Mouse (Mus musculus): ENCODE results near the gene Il12a. TPM values are rescaled to one million over a fixed set of nuclear protein-coding genes. Genes with fewer than 3 reads are reported as not detected.

Gene Il12a
- polyA plus RNA-seq, 1 experiment from 2014 or later: not detected

DNA sequence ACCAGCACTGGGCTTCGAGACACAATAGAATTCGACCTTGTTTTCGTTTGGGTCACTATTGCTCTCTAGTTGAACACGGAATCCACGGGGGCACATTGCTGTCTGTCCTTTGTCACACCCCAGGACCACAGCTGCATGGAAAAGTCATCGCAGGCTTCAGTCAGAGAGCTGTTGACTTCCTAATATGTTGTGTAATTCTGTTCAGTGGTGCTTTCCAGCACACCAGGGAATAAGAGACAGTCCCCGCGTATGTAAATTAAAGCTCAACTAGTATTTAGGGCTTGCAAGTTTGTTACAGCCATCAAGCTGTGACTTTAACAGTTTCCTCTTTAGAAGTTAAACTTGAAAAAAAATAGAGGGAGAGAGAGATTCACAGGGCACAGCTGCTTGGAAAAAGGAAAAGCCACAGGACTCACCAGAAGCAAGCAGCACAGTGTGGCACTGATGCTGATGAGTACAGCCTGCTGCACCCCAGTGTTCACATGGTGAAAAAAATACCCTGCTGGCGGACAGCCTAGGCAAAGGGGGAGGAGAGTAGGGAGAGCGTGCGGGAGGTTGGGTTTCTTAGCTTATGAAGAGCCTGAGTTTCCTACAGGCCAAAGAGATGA lies 3.1 kb downstream of the Il12a start:
- no peak overlapping the region for H3K9ac ChIP-seq (replicated peaks; ENCODE audit: low read depth, low read length)
- no peak overlapping the region for H3K4me3 ChIP-seq (ENCODE audit: low read depth, low read length)
- H3K4me2 ChIP-seq (ENCODE audit: low read depth, low read length): no peak overlapping the region
- WGBS: 44% methylated on average over 11 of the region's 11 CpGs
- no peaks in the 10 kb centered on the region for H3K27me3 ChIP-seq (ENCODE audit: control insufficient read depth, insufficient read depth, low read length)
- no peaks in the 10 kb centered on the region for H3K4me1 ChIP-seq (ENCODE audit: control insufficient read depth, insufficient read depth, low read length)
- H3K9me3 ChIP-seq (ENCODE audit: control insufficient read depth, low read length): no peaks in the 10 kb centered on the region
- peak; percentile 68; the same call in 1 of the 2 replicates for ATAC-seq (ENCODE audit: low read depth)
- H3K27ac ChIP-seq (ENCODE audit: low read depth, low read length): no peak overlapping the region
- no peaks in the 10 kb centered on the region for H3K36me3 ChIP-seq (ENCODE audit: control insufficient read depth, insufficient read depth, low read length)

DNA sequence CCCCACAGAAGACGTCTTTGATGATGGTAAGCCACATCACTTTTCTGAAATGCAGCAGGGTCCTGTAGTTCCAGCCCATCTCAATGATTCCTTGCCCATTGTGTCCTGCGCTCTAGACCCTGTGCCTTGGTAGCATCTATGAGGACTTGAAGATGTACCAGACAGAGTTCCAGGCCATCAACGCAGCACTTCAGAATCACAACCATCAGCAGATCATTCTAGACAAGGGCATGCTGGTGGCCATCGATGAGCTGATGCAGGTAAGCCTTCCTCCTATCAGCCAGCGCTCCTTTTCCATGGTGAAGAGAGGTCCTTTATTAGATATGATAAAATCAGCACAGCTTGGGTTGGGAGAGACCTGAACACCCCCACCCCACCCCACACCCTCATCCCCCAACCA lies 4.9 kb downstream of the Il12a start:
- Histone ChIP-seq H3K4me1 (ENCODE audit: control insufficient read depth, insufficient read depth, low read length) (no peaks in the 10 kb centered on the region), H3K27me3 (ENCODE audit: control insufficient read depth, insufficient read depth, low read length) (no peaks in the 10 kb centered on the region), H3K4me3 (ENCODE audit: low read depth, low read length) (no peak overlapping the region), H3K27ac (ENCODE audit: low read depth, low read length) (no peak overlapping the region), H3K9ac (replicated peaks; ENCODE audit: low read depth, low read length) (no peak overlapping the region), H3K4me2 (ENCODE audit: low read depth, low read length) (no peak overlapping the region), H3K9me3 (ENCODE audit: control insufficient read depth, low read length) (no peaks in the 10 kb centered on the region), H3K36me3 (ENCODE audit: control insufficient read depth, insufficient read depth, low read length) (no peaks in the 10 kb centered on the region)
- ATAC-seq (ENCODE audit: low read depth): no peak
- 94% methylated on average over 5 of the region's 5 CpGs for WGBS

DNA sequence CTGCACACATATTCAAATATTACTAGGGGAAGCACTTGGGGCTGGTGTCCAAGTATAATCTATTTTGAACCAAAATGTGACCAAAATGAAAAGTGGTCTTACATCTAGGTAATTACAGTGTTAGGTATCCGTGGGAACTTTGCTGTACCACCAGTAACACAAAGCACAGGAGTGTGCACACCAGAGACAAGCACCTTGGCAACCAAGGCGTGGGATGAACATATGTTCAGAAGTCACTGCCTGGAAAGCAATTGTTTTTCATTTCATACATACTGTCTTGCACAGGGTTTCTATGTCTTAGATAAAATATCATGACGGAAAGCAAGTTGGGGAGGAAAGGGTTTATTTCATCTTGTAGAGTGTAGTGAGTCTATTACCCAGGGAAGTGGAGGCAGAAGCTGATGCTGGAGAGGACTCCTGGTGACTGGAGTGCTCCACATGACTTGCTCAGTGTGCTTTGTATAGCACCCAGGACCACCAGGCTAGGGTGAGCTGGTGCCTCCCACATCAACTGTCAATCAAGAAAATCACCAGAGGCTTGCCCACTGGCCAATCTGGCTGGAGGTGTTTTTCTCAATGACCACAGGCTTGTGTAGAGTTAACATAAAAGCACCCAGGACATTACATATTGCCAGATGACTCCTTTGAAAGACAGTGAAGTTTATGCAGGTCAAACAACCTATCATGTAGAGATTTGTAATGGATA lies 6.2 kb downstream of the Il12a start:
- Histone ChIP-seq H3K9ac (replicated peaks; ENCODE audit: low read depth, low read length) (no peak overlapping the region), H3K4me1 (ENCODE audit: control insufficient read depth, insufficient read depth, low read length) (no peaks in the 10 kb centered on the region), H3K9me3 (ENCODE audit: control insufficient read depth, low read length) (no peaks in the 10 kb centered on the region), H3K36me3 (ENCODE audit: control insufficient read depth, insufficient read depth, low read length) (no peaks in the 10 kb centered on the region), H3K27me3 (ENCODE audit: control insufficient read depth, insufficient read depth, low read length) (no peaks in the 10 kb centered on the region), H3K4me2 (ENCODE audit: low read depth, low read length) (no peak overlapping the region), H3K4me3 (ENCODE audit: low read depth, low read length) (no peak overlapping the region), H3K27ac (ENCODE audit: low read depth, low read length) (no peak overlapping the region)
- ATAC-seq (ENCODE audit: low read depth): no peak
- WGBS: 89% methylated on average over 3 of the region's 3 CpGs

DNA sequence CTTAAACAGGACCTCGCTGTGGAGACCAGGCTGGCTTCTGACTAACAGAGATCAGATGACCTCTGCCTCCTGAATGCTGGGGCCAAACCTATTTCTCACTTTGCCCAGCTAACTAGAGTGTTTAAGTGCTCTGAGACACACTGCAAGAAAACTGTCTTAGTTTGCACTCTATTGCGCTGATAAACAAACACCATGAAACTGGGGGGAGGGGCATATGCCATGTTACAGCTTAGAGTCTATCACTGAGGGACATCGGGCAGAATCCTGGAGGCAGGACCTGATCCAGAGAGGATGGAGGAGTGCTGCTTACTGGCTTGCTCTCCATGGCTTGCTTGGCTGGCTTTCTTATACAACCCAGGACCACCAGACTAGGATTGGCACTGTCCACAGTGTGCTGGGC lies 8.2 kb downstream of the Il12a start:
- H3K4me3 ChIP-seq (ENCODE audit: low read depth, low read length): no peak overlapping the region
- H3K27me3 ChIP-seq (ENCODE audit: control insufficient read depth, insufficient read depth, low read length): no peaks in the 10 kb centered on the region
- H3K9me3 ChIP-seq (ENCODE audit: control insufficient read depth, low read length): no peaks in the 10 kb centered on the region
- no peak for ATAC-seq (ENCODE audit: low read depth)
- 85% methylated on average over 3 of the region's 3 CpGs for WGBS
- H3K4me2 ChIP-seq (ENCODE audit: low read depth, low read length): no peak overlapping the region
- no peak overlapping the region for H3K9ac ChIP-seq (replicated peaks; ENCODE audit: low read depth, low read length)
- no peak overlapping the region for H3K27ac ChIP-seq (ENCODE audit: low read depth, low read length)
- no peaks in the 10 kb centered on the region for H3K36me3 ChIP-seq (ENCODE audit: control insufficient read depth, insufficient read depth, low read length)
- H3K4me1 ChIP-seq (ENCODE audit: control insufficient read depth, insufficient read depth, low read length): no peaks in the 10 kb centered on the region

DNA sequence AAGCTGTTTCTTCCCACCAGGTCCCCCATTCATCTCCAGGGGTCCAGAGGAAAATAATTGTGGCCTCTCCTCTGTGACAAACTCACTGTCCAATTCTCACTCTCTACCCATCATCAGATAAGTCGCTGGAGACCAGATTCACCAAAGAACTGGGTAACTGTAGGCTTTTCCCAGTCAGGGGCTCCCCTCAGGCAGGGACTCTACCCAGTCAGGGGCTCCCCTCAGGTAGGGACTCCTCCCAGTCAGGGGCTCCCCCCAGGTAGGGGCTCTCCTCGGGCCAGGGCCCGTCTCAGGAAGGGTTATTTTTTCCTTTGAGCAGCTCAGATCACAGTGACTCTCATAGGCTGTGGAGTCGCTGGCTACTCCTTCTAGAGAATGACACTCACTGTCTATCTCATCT lies 9.6 kb downstream of the Il12a start:
- no peak overlapping the region for H3K27ac ChIP-seq (ENCODE audit: low read depth, low read length)
- no peak for ATAC-seq (ENCODE audit: low read depth)
- no peak overlapping the region for H3K4me3 ChIP-seq (ENCODE audit: low read depth, low read length)

DNA sequence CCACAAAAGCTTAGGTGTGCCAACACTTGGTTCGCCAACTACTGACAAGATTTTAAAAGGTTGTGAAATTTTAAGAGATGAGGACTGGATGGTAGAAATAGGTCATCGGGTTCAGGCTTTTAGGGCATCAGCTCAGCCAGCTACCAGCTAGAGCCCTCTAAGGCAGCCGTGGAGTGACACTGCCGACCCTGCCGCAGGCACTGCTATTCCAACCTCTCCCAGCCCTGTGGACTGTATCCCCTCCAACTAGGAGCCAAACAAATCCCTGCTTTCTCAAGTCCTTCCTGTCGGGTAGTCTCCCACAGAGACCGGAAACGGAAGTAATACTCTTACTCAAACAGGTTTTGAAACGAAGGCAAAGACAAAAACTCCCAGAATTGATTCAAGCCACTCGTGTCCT lies 15.9 kb downstream of the Il12a start:
- WGBS: 93% methylated on average over 10 of the region's 10 CpGs

More for the DNA sequence above, 9.6 kb downstream of the Il12a start:
- no peaks in the 10 kb centered on the region for H3K9me3 ChIP-seq (ENCODE audit: control insufficient read depth, low read length)
- 85% methylated on average over 4 of the region's 4 CpGs for WGBS
- no peaks in the 10 kb centered on the region for H3K36me3 ChIP-seq (ENCODE audit: control insufficient read depth, insufficient read depth, low read length)
- H3K9ac ChIP-seq (replicated peaks; ENCODE audit: low read depth, low read length): no peak overlapping the region
- no peaks in the 10 kb centered on the region for H3K4me1 ChIP-seq (ENCODE audit: control insufficient read depth, insufficient read depth, low read length)
- no peaks in the 10 kb centered on the region for H3K27me3 ChIP-seq (ENCODE audit: control insufficient read depth, insufficient read depth, low read length)
- no peak overlapping the region for H3K4me2 ChIP-seq (ENCODE audit: low read depth, low read length)

DNA sequence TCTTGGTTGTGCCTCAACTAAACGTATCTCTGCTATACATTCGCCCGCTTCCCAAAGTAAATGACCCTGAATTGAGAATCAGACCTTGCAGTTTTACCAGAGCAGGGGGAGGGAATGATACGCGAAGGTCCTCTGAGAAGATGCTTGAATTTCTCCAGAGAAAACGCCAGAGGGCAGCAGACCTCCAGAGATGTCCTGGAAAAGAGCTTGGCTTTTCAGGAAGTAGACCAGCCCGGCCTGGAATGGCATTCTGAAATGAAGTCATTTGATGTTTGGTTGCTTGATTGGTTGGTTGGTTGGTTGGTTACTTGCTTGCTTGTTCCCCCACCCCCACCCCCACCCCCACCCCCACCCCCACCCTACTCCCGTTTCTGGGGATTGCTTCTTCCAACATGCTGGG lies 17.8 kb downstream of the Il12a start:
- Histone ChIP-seq H3K4me1 (ENCODE audit: control insufficient read depth, insufficient read depth, low read length) (no peaks in the 10 kb centered on the region), H3K27me3 (ENCODE audit: control insufficient read depth, insufficient read depth, low read length) (no peaks in the 10 kb centered on the region), H3K4me2 (ENCODE audit: low read depth, low read length) (no peak overlapping the region), H3K9ac (replicated peaks; ENCODE audit: low read depth, low read length) (no peak overlapping the region), H3K9me3 (ENCODE audit: control insufficient read depth, low read length) (no peaks in the 10 kb centered on the region), H3K27ac (ENCODE audit: low read depth, low read length) (no peak overlapping the region), H3K36me3 (ENCODE audit: control insufficient read depth, insufficient read depth, low read length) (no peaks in the 10 kb centered on the region), H3K4me3 (ENCODE audit: low read depth, low read length) (no peak overlapping the region)
- 0 out of 2 replicates have a peak, but pooled peaks have one; percentile 9 for ATAC-seq (ENCODE audit: low read depth)
- WGBS: 45% methylated on average over 8 of the region's 8 CpGs

More for the DNA sequence above, 15.9 kb downstream of the Il12a start:
- Histone ChIP-seq H3K27me3 (ENCODE audit: control insufficient read depth, insufficient read depth, low read length) (no peaks in the 10 kb centered on the region), H3K4me3 (ENCODE audit: low read depth, low read length) (no peak overlapping the region), H3K36me3 (ENCODE audit: control insufficient read depth, insufficient read depth, low read length) (no peaks in the 10 kb centered on the region), H3K4me1 (ENCODE audit: control insufficient read depth, insufficient read depth, low read length) (no peaks in the 10 kb centered on the region), H3K27ac (ENCODE audit: low read depth, low read length) (no peak overlapping the region), H3K9me3 (ENCODE audit: control insufficient read depth, low read length) (no peaks in the 10 kb centered on the region), H3K9ac (replicated peaks; ENCODE audit: low read depth, low read length) (no peak overlapping the region), H3K4me2 (ENCODE audit: low read depth, low read length) (no peak overlapping the region)
- no peak for ATAC-seq (ENCODE audit: low read depth)

DNA sequence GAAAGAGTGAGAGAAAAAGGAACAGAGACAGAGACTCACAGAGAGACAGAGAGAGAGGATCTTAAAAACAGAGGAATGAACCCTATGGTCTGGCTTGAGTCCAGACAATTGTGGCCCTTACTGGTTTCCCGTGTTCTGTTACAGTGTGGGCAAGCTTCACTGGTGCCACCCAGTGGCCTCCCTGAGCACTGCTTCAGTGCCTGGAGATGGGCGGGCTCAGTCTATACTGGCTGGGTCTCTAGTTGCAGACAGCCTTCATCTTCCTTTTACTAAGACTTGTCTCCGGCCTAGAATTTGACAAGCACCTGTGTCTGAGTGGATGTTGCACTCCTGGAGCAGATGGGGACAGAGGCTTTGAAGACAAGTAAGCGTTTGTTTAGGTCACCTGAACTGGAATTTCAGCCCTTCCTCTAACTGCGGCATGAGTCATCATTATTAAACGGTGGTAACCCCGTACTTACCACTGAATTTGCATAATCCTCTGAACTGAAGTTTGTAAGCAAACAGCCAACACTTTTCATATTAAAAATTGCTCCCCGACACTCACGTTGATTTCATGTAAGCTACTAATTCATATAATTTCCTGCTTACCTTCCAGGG lies 18.9 kb downstream of the Il12a start:
- H3K27ac ChIP-seq (ENCODE audit: low read depth, low read length): no peak overlapping the region
- H3K4me1 ChIP-seq (ENCODE audit: control insufficient read depth, insufficient read depth, low read length): no peaks in the 10 kb centered on the region
- H3K9ac ChIP-seq (replicated peaks; ENCODE audit: low read depth, low read length): no peak overlapping the region
- no peak overlapping the region for H3K4me3 ChIP-seq (ENCODE audit: low read depth, low read length)
- 67% methylated on average over 9 of the region's 9 CpGs for WGBS
- no peak overlapping the region for H3K4me2 ChIP-seq (ENCODE audit: low read depth, low read length)
- no peaks in the 10 kb centered on the region for H3K9me3 ChIP-seq (ENCODE audit: control insufficient read depth, low read length)
- no peaks in the 10 kb centered on the region for H3K27me3 ChIP-seq (ENCODE audit: control insufficient read depth, insufficient read depth, low read length)
- 0 out of 2 replicates have a peak, but pooled peaks have one; percentile 57 for ATAC-seq (ENCODE audit: low read depth)
- H3K36me3 ChIP-seq (ENCODE audit: control insufficient read depth, insufficient read depth, low read length): no peaks in the 10 kb centered on the region

DNA sequence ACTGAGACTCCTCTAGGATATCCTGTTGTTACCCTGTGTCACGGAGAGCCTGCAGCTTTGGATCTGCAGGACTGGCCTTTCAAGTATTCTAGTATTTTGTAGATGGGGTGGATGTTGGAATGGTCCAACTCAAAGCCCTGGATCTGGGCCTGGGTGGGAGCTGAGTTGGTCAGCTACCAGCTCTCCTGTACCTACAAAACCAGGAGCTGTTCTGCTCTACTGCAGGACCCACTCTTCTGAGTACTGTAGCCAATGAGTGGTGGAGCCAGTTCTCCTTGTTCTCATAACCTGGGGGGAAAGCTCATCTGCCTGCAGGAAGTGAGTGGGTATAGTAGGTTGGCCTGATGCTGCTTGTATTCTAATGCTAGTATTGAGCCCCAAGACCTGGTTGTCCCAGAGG lies 20.0 kb downstream of the Il12a start:
- Histone ChIP-seq H3K4me1 (ENCODE audit: control insufficient read depth, insufficient read depth, low read length) (no peaks in the 10 kb centered on the region), H3K9ac (replicated peaks; ENCODE audit: low read depth, low read length) (no peak overlapping the region), H3K4me2 (ENCODE audit: low read depth, low read length) (no peak overlapping the region), H3K27ac (ENCODE audit: low read depth, low read length) (no peak overlapping the region), H3K27me3 (ENCODE audit: control insufficient read depth, insufficient read depth, low read length) (no peaks in the 10 kb centered on the region), H3K4me3 (ENCODE audit: low read depth, low read length) (no peak overlapping the region), H3K36me3 (ENCODE audit: control insufficient read depth, insufficient read depth, low read length) (no peaks in the 10 kb centered on the region), H3K9me3 (ENCODE audit: control insufficient read depth, low read length) (no peaks in the 10 kb centered on the region)
- 89% methylated on average over 1 of the region's 1 CpGs for WGBS
- no peak for ATAC-seq (ENCODE audit: low read depth)
